Mouse (Mus musculus): Measurements from ENCODE around the gene Elavl2.

- TF ChIP-seq CTCF (IDR thresholded peaks at IDR 0.05; ENCODE audit: borderline replicate concordance, insufficient read depth, low read depth, low read length), result no peak
- TF ChIP-seq POLR2A (IDR thresholded peaks at IDR 0.05; ENCODE audit: borderline replicate concordance, insufficient read depth, low read length), result no peak
Measured at GRCm38 (mm10) chr4:91374571-91375371, 25.8 kb downstream of the Elavl2 start.
